Mouse (Mus musculus) G1E-ER4 (cell line): ENCODE measurements around the gene 3110082J24Rik. TPM values are rescaled to one million over a fixed set of nuclear protein-coding genes. Genes with fewer than 3 reads are reported as not detected.

ENCODE experiments used
- GATA1 ChIP-seq: IDR thresholded peaks from one replicate; pipeline ENCODE4 v1.8.0; 2012; ENCODE audit warnings: low read length, inconsistent platforms
- polyA plus RNA-seq: library from polyadenylated mRNA; stranded (reverse); fragments of >175 nt; gene quantifications from 2 replicates; pipeline ENCODE4 v1.2.3, GENCODE M21; 2012

3110082J24Rik gene
- polyA plus RNA-seq, 1 experiment, result not detected

GRCm38 (mm10) chr5:30126756-30127155, 20.9 kb upstream of the 3110082J24Rik start:
- TF ChIP-seq GATA1, result no peak

DNA sequence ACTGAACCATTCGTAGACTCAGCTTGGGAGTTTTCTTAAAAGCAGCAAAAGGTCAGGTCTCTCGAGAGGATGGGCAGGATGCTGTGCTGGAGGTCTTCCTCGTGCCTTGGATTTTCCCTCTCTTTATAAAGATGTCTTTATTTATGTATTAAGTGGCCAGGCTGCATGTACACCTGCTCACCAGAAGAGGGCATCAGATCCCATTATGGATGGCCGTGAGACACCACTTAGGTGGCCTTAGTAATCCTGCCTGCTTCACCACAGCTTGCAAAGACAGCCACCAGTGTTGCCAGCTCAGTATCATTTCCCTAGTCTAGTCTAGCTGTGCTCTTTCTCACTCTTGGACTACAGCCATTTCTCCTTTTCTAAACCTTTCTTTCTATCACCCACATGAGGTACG, 19.7 kb upstream of the 3110082J24Rik start:
- TF ChIP-seq GATA1, result no peak

DNA sequence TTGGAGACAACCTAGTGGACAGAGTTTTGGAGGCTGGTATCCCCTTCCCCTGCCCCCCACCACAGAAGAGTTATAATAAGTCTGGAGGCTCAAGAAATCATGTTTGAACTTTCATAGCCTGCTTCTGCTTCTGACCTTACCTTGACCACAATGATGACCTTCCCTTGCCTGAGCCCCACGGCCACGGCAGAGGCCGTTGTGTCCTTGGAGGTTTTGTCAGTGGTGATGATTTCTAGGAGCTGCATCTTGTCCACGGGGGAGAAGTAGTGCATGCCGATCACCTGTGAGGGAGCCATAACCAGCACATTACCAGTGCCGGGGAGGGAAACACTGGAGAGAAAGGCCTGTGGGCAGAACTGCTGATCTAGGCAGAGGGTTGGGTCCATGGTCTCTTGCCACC, 16.6 kb upstream of the 3110082J24Rik start:
- TF ChIP-seq GATA1, result no peak

DNA sequence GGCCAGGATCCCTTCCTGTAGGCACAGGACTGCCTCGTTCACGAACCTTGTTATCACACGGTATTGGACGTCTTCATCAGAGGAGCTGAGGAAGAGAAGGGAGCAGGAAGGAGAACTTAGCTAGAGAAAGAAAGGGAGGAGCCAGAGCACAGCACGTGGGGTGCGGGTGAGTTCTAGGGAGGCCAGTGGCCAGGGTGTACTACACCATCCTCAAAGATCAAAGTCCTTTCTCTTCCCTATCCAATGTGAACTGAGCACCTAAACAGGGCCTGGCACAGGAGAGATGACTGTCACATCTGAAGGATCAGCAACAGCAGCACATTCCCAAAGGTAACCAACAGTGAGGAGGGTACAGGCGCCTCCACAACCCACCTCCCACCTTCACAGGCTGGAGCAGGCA, 14.2 kb upstream of the 3110082J24Rik start:
- no peak for TF ChIP-seq GATA1

- no peak for TF ChIP-seq GATA1
These were observed 13.3 kb upstream of the 3110082J24Rik start for GRCm38 (mm10) chr5:30119163-30119562.

DNA sequence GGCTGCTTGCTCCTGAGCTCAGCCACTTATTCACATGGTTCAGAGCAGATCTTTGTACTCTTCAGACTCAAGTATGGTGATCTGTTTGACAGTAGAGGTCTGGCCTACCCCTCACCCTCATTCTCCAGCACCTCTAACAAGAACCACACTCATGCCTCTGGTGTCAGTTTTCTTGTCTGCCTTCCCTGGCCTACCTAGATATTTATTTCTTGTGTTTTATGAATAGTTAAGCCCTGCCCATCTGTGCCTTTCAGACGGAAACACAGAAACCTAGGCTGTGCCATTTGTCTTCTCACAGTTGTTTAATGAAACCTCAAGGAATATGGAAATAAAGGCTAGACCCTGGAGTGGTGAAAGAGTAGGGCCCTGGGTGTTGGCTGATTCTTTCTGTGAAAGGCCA, 12.1 kb upstream of the 3110082J24Rik start:
- TF ChIP-seq GATA1, result no peak

DNA sequence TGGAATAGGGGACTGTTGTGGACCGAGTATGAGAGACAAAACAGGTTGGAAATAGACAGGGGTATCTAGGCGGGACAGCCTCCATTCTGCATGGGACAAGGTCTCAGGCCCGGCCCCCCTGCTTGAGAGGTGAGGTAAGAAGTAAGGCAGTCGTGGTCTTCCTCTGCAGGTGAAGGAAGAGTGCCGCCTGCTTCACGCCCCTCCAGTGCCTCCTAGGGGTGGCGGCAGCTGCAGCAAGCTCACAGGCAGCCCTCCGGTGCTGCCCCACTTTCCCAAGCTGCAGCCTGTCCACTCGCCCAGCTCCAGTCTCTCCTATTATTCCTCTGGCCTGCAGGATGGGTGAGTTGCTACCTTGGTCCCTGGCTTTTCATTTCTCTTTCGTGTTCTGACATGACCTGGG, 9.8 kb upstream of the 3110082J24Rik start:
- no peak for TF ChIP-seq GATA1

GRCm38 (mm10) chr5:30114761-30115140, 8.9 kb upstream of the 3110082J24Rik start:
- TF ChIP-seq GATA1, result no peak

DNA sequence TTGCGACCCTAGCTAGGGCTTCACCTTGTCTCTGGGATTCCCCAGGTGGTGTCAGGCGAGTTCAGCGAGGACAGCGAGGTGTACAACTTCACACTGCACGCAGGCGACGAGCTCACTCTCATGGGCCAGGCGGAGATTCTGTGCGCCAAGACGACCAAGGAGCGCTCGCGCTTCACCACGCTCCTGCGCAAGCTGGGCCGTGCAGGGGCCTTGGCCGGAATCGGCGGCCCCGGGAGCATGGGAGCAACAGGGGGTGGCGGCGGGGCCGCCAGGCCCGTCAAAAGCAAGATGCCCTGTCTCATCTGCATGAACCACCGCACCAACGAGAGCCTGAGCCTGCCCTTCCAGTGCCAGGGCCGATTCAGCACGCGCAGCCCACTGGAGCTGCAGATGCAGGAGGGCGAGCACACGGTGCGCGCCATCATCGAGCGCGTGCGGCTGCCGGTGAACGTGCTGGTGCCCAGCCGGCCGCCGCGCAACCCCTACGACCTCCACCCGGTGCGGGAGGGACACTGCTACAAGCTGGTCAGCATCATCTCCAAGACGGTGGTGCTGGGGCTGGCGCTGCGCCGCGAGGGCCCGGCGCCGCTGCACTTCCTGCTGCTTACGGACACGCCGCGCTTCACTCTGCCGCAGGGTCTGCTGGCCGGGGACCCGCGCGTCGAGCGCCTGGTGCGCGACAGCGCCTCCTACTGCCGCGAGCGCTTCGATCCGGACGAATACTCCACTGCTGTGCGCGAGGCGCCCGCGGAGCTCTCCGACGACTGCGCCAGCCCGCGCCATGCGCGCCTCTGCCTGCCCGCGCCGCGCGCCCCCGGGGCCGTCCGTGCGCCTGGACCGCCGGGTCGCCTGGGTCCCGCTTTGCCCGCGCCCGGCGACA, 8.2 kb upstream of the 3110082J24Rik start:
- TF ChIP-seq GATA1, result no peak

DNA sequence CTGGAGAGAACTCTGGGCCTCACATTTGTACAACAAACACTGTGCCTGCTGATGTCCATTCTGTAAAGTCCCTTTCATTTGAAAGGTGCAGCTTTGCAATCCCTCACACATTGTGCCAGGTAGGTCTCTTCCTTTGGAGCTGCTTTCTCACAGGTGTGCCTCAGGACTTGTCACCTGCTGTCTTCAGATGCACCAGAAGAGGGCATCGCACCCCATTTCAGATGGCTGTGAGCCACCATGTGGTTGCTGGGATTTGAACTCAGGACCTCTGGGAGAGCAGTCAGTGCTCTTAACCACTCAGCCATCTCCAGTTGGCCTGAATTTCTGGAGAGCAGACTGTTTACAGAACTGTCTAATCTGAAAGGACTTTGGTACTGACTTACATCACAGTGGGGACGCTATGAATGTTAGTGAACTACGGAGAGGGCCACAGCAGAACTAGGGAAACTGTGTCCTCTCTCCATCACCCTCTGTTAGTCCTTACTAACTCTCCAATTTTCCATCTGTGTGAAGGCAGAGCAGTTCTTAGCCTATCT, 6.7 kb upstream of the 3110082J24Rik start:
- no peak for TF ChIP-seq GATA1

- no peak for TF ChIP-seq GATA1
These were observed 5.9 kb upstream of the 3110082J24Rik start for GRCm38 (mm10) chr5:30111771-30112170.

GRCm38 (mm10) chr5:30111126-30111525, 5.2 kb upstream of the 3110082J24Rik start:
- TF ChIP-seq GATA1, result no peak

- TF ChIP-seq GATA1, result no peak
These were observed 4.6 kb upstream of the 3110082J24Rik start for GRCm38 (mm10) chr5:30110371-30111060.

DNA sequence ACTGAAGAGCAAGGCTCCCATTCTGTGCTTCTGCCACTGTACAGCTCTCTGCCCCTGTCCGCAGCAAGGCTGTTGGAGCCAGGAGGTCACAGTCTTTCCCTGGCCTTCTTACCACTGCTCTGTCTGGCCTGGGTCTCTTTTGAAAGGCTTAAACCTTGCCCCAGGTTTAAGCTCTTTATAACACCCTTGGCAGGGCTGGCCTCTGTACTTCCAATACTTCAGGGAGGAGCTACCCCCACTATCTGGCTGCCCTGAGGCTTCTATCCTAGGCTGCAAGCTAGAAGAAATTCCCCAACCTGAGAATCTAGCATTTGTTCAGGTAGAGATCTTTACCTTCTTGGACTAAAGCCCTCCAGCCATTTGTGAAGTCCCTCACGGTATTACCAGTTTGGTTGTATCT, 4.0 kb upstream of the 3110082J24Rik start:
- TF ChIP-seq GATA1, result no peak

- TF ChIP-seq GATA1, result no peak
These were observed 2.3 kb upstream of the 3110082J24Rik start for GRCm38 (mm10) chr5:30108233-30108632.

DNA sequence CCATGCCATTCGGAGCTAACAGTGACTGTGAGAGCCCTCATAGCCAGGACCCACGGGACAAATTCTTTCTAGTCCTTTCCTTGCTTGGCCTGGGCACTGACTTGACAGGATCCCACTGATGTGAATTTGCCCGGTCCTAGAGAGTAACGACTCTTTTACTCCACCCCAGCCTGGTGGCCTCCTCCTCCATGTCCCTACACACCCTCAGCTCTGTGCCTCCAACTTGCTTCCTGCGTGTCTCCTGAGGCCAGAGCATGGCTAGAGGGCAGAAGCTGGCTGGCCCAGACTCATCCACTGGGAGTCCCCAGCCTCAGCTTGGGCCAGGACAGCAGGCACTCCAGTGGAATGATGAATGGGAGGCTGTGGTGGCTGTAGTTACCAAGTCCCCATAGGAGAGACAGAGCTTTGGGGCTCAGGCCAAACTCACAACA, 1.7 kb upstream of the 3110082J24Rik start:
- TF ChIP-seq GATA1, result no peak

- no peak for TF ChIP-seq GATA1
These were observed 1.3 kb upstream of the 3110082J24Rik start for GRCm38 (mm10) chr5:30107186-30107585.

GRCm38 (mm10) chr5:30106756-30107155, 870 bp upstream of the 3110082J24Rik start:
- TF ChIP-seq GATA1, result no peak
